Mouse (Mus musculus): ENCODE results near the gene Wfdc13. TPM values are rescaled to one million over a fixed set of nuclear protein-coding genes. Genes with fewer than 3 reads are reported as not detected.

The Wfdc13 gene
- not detected for polyA plus RNA-seq (2017; shearing (Covaris generic))

GRCm38 (mm10) chr2:164684807-164685206, at the start of gene Wfdc13:
Gene Wfdc13, plus strand, starts transcription at chr2:164685107.

GRCm38 (mm10) chr2:164638696-164639095, 46.2 kb upstream of the Wfdc13 start, which contains the start of gene Wfdc16:
Gene Wfdc16, minus strand, starts transcription at chr2:164638796.

DNA sequence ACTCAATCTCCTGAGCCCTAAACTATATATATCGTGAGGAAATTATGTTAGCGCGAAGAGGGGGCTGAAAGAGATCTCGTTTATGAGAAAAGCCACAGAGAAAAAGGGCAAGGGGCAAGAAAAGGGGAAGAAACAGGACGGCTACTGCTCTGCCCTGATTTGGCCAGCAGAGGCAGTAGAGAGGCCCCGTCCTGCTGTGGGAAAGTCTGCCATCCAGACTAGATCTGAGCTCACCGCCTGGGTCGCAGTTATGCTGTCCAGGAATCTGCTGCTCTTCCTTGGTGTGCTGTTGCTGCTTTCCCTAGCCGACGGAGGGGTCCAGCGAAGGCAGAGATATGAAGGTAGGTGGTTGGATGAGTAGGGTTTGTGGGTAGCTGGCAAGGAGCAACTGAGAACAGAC, 29.0 kb upstream of the Wfdc13 start, which contains the start of gene Wfdc10:
Gene Wfdc10, plus strand, starts transcription at position 189 of the 400 bp plus-strand sequence.

DNA sequence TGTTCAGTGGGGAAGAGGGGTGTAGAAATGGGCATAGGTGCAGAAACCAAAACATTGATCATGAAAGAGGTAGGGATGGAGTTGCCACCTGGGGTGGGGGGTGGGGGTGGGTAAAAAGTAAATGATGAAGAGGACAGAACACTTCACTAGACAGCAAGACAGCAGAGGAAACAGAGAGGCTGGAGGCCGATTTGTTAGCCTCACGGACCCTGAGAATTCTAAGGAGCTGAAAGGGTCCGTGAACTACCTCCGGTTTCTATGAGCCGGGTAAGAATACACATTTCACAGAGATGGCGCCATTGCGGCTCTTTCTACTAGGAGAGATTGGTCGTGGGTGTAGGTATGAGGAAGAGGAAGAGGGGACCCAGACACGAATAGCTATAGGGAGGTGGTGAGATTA, 28.4 kb upstream of the Wfdc13 start, which contains the start of gene Wfdc9:
Gene Wfdc9, minus strand, starts transcription at position 101 of the 400 bp plus-strand sequence.

GRCm38 (mm10) chr2:164673987-164674386, 10.9 kb upstream of the Wfdc13 start, which contains the start of gene Wfdc11:
Gene Wfdc11, minus strand, starts transcription at chr2:164674087.

GRCm38 (mm10) chr2:164698201-164698600, 13.3 kb downstream of the Wfdc13 start, which contains the start of gene Spint4:
Gene Spint4, plus strand, starts transcription at chr2:164698501.

DNA sequence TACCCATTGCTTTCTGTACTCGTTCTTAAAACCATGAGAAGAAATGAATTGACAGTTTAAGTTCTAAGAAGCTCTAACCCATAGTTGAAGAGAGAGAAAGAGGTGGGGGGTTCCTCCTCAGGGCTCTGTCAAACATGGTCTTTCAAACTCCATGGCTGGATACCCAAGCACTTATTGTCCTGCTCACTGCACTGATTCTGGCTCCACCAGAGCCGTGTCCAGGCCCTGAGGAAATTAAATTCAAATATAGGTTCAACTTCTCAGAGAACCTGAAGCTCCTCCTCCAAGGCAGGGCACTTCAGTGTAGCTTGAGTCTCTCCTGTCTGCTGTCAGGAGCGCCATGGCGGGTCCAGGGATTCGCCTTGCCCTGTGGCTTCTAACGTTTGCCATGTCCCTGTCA, 30.1 kb downstream of the Wfdc13 start, which contains the start of gene Spint5:
Gene Spint5, plus strand, starts transcription at position 301 of the 400 bp plus-strand sequence.

Other genes starting within 250 kb of the Wfdc13 start
- gene Sdc4, start 241.2 kb upstream of the Wfdc13 start, polyA plus RNA-seq (2017; shearing (Covaris generic)) = 46.9 TPM
- 27.2 TPM for gene Sys1, start 228.1 kb upstream of the Wfdc13 start, polyA plus RNA-seq (2017; shearing (Covaris generic))
- 1.4 TPM for gene Gm20458, start 224.1 kb upstream of the Wfdc13 start, polyA plus RNA-seq (2017; shearing (Covaris generic))
- 0.33 TPM for gene Trp53tg5, start 211.4 kb upstream of the Wfdc13 start, polyA plus RNA-seq (2017; shearing (Covaris generic))
- gene Dbndd2, start 199.0 kb upstream of the Wfdc13 start, polyA plus RNA-seq (2017; shearing (Covaris generic)) = 7.6 TPM
- gene Pigt, start 187.6 kb upstream of the Wfdc13 start, polyA plus RNA-seq (2017; shearing (Covaris generic)) = 26.3 TPM
- 3.1 TPM for gene Wfdc2, start 122.7 kb upstream of the Wfdc13 start, polyA plus RNA-seq (2017; shearing (Covaris generic))
- gene Spint3, start 111.6 kb upstream of the Wfdc13 start, polyA plus RNA-seq (2017; shearing (Covaris generic)) = not detected
- gene Wfdc6a, start 99.7 kb upstream of the Wfdc13 start, polyA plus RNA-seq (2017; shearing (Covaris generic)) = not detected
- not detected for gene Eppin, start 91.5 kb upstream of the Wfdc13 start, polyA plus RNA-seq (2017; shearing (Covaris generic))
- not detected for gene Wfdc6b, start 71.6 kb upstream of the Wfdc13 start, polyA plus RNA-seq (2017; shearing (Covaris generic))
- gene Wfdc8, start 71.5 kb upstream of the Wfdc13 start, polyA plus RNA-seq (2017; shearing (Covaris generic)) = not detected
- not detected for gene Wfdc16, start 46.3 kb upstream of the Wfdc13 start, polyA plus RNA-seq (2017; shearing (Covaris generic))
- gene Wfdc10, start 29.1 kb upstream of the Wfdc13 start, polyA plus RNA-seq (2017; shearing (Covaris generic)) = not detected
- gene Wfdc9, start 28.5 kb upstream of the Wfdc13 start, polyA plus RNA-seq (2017; shearing (Covaris generic)) = not detected
- gene Wfdc11, start 11.0 kb upstream of the Wfdc13 start, polyA plus RNA-seq (2017; shearing (Covaris generic)) = not detected
- gene Spint4, start 13.4 kb downstream of the Wfdc13 start, polyA plus RNA-seq (2017; shearing (Covaris generic)) = not detected
- gene Spint5, start 30.2 kb downstream of the Wfdc13 start, polyA plus RNA-seq (2017; shearing (Covaris generic)) = not detected
- not detected for gene Wfdc3, start 60.8 kb downstream of the Wfdc13 start, polyA plus RNA-seq (2017; shearing (Covaris generic))
- 18.1 TPM for gene Dnttip1, start 60.9 kb downstream of the Wfdc13 start, polyA plus RNA-seq (2017; shearing (Covaris generic))
- 11.8 TPM for gene Ube2c, start 84.8 kb downstream of the Wfdc13 start, polyA plus RNA-seq (2017; shearing (Covaris generic))
- not detected for gene Tnnc2, start 94.9 kb downstream of the Wfdc13 start, polyA plus RNA-seq (2017; shearing (Covaris generic))
- 7.6 TPM for gene Snx21, start 100.7 kb downstream of the Wfdc13 start, polyA plus RNA-seq (2017; shearing (Covaris generic))
- 39.6 TPM for gene Acot8, start 119.8 kb downstream of the Wfdc13 start, polyA plus RNA-seq (2017; shearing (Covaris generic))
- 10.0 TPM for gene Zswim3, start 120.0 kb downstream of the Wfdc13 start, polyA plus RNA-seq (2017; shearing (Covaris generic))
- gene Zswim1, start 137.6 kb downstream of the Wfdc13 start, polyA plus RNA-seq (2017; shearing (Covaris generic)) = 32.2 TPM
- gene Spata25, start 143.4 kb downstream of the Wfdc13 start, polyA plus RNA-seq (2017; shearing (Covaris generic)) = not detected
- gene Ctsa, start 147.8 kb downstream of the Wfdc13 start, polyA plus RNA-seq (2017; shearing (Covaris generic)) = 241 TPM
- 2.6 TPM for gene Neurl2, start 148.3 kb downstream of the Wfdc13 start, polyA plus RNA-seq (2017; shearing (Covaris generic))
- 1.0 TPM for gene Pltp, start 172.6 kb downstream of the Wfdc13 start, polyA plus RNA-seq (2017; shearing (Covaris generic))
- gene Pcif1, start 194.2 kb downstream of the Wfdc13 start, polyA plus RNA-seq (2017; shearing (Covaris generic)) = 142 TPM
- 53.5 TPM for gene Zfp335, start 226.7 kb downstream of the Wfdc13 start, polyA plus RNA-seq (2017; shearing (Covaris generic))

Data from inflammation-experienced regulatory T-cells, adult 16 weeks (primary cell).